Mouse (Mus musculus): Measurements from ENCODE around the gene Ankrd34a. TPM values are rescaled to one million over a fixed set of nuclear protein-coding genes. Genes with fewer than 3 reads are reported as not detected.
A peak's percentile ranks its signal among the peaks of the same experiment; 100 is the strongest.

Gene Ankrd34a
- total and polyA plus RNA-seq, 2 experiments from 2014 or later: 1.2 to 6.8 TPM

DNA sequence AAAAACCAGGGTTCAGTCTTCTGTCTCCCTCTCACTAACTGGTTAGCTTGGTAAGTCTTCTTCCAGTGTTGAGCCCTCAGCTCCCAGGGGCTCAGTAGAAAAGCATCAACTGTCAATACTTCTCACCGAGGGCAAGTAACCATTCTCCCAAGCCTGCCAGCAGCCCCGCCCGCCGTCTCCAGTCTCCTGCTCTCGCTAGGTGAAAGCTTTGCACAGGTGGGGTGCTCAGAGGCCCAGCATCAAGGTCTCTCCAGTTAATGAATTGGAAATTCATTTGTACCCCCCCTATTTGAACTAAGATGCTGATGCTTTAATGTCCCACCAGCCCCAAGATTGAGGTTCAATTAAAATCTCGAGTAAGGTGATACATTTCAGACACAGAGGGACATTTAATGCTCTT is 15.3 kb upstream of the Ankrd34a start:
- TF ChIP-seq EP300 (IDR thresholded peaks at IDR 0.05; ENCODE audit: low read depth) (no peak), CTCF (IDR thresholded peaks at IDR 0.05; ENCODE audit: low read depth) (no peak)
- Histone ChIP-seq H3K9me3 (replicated peaks; ENCODE audit: control insufficient read depth, low read length) (no peaks in the 10 kb centered on the region), H3K4me3 (ENCODE audit: low read depth, low read length) (no peak overlapping the region), H3K4me1 (ENCODE audit: control insufficient read depth, insufficient read depth) (peaks cover 29% of the 10 kb centered on the region; the same call in 1 of the 2 replicates), H3K27me3 (ENCODE audit: control insufficient read depth, insufficient read depth, low read length) (no peaks in the 10 kb centered on the region), H3K4me2 (ENCODE audit: low read depth, low read length) (no peak overlapping the region), H3K9ac (replicated peaks; ENCODE audit: low read depth, low read length) (0 out of 2 replicates have a peak overlapping the region, but pooled peaks have one; percentile 1), H3K27ac (ENCODE audit: low read depth) (no peak overlapping the region), H3K36me3 (replicated peaks; ENCODE audit: control insufficient read depth, insufficient read depth, low read length) (no peaks in the 10 kb centered on the region)
- ATAC-seq (ENCODE audit: insufficient read depth, low read depth) (no peak), DNase-seq (ENCODE audit: low spot score) (peak; percentile 4)
- 68% methylated on average over 6 of the region's 6 CpGs for WGBS

- Histone ChIP-seq H3K27me3 (ENCODE audit: control insufficient read depth, insufficient read depth, low read length) (no peaks in the 10 kb centered on the region), H3K4me2 (ENCODE audit: low read depth, low read length) (no peak overlapping the region), H3K27ac (ENCODE audit: low read depth) (no peak overlapping the region), H3K36me3 (replicated peaks; ENCODE audit: control insufficient read depth, insufficient read depth, low read length) (no peaks in the 10 kb centered on the region), H3K9ac (replicated peaks; ENCODE audit: low read depth, low read length) (no peak overlapping the region), H3K4me3 (ENCODE audit: low read depth, low read length) (no peak overlapping the region), H3K4me1 (ENCODE audit: control insufficient read depth, insufficient read depth) (peaks cover 29% of the 10 kb centered on the region; the same call in 1 of the 2 replicates), H3K9me3 (replicated peaks; ENCODE audit: control insufficient read depth, low read length) (no peaks in the 10 kb centered on the region)
- DNase-seq (ENCODE audit: low spot score): peak; percentile 0
- TF ChIP-seq EP300 (IDR thresholded peaks at IDR 0.05; ENCODE audit: low read depth): no peak
- TF ChIP-seq CTCF (IDR thresholded peaks at IDR 0.05; ENCODE audit: low read depth): no peak
- 85% methylated on average over 16 of the region's 16 CpGs for WGBS
- no peak for ATAC-seq (ENCODE audit: insufficient read depth, low read depth)
Measured at GRCm38 (mm10) chr3:96581771-96582515, 14.5 kb upstream of the Ankrd34a start.

DNA sequence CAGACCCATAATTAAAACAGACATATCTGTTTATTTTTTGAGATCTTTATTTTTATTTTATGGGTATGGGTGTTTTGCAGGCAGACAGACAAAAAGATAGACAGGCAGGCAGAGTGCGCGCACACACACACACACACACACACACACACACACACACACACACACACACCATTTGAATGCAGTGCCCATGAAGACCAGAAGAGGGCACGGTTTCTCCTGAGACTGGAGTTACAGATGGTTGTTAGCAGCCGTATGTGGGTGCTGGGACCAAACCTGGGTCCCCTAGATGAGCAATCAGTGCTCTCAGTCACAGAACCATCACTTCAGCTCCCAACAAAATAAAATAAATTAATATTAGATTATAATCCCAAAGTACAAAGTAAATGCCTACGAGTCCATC is 13.1 kb upstream of the Ankrd34a start:
- 92% methylated on average over 5 of the region's 5 CpGs for WGBS
- Histone ChIP-seq H3K9ac (replicated peaks; ENCODE audit: low read depth, low read length) (no peak overlapping the region), H3K4me2 (ENCODE audit: low read depth, low read length) (no peak overlapping the region), H3K4me1 (ENCODE audit: control insufficient read depth, insufficient read depth) (peaks cover 16% of the 10 kb centered on the region; the same call in 1 of the 2 replicates), H3K27me3 (ENCODE audit: control insufficient read depth, insufficient read depth, low read length) (no peaks in the 10 kb centered on the region), H3K4me3 (ENCODE audit: low read depth, low read length) (no peak overlapping the region), H3K36me3 (replicated peaks; ENCODE audit: control insufficient read depth, insufficient read depth, low read length) (no peaks in the 10 kb centered on the region), H3K9me3 (replicated peaks; ENCODE audit: control insufficient read depth, low read length) (no peaks in the 10 kb centered on the region), H3K27ac (ENCODE audit: low read depth) (no peak overlapping the region)
- no peak for TF ChIP-seq EP300 (IDR thresholded peaks at IDR 0.05; ENCODE audit: low read depth)
- peak; percentile 17; the same call in 1 of the 2 replicates for TF ChIP-seq CTCF (IDR thresholded peaks at IDR 0.05; ENCODE audit: low read depth)
- ATAC-seq (ENCODE audit: insufficient read depth, low read depth) (no peak), DNase-seq (ENCODE audit: low spot score) (no peak)

DNA sequence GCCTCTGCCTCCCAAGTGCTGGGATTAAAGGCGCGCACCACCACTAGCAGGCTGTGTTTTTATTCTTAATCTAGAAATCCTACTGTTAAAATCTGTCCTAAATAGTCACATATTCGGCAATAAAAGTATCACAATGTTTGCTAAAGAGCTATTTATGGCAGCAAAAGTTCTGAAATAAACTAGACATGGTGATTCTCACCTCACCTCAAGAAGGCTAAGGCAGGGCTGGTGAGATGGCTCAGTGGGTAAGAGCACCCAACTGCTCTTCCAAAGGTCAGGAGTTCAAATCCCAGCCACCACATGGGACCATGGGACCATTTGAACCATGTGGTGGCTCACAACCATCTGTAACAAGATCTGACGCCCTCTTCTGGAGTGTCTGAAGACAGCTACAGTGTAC is 5.8 kb upstream of the Ankrd34a start:
- H3K9ac ChIP-seq (replicated peaks; ENCODE audit: low read depth, low read length): no peak overlapping the region
- no peaks in the 10 kb centered on the region for H3K27me3 ChIP-seq (ENCODE audit: control insufficient read depth, insufficient read depth, low read length)
- no peak for DNase-seq (ENCODE audit: low spot score)
- H3K9me3 ChIP-seq (replicated peaks; ENCODE audit: control insufficient read depth, low read length): 0 out of 2 replicates have a peak, but pooled peaks cover 3% of the 10 kb centered on the region
- 92% methylated on average over 4 of the region's 4 CpGs for WGBS
- H3K4me2 ChIP-seq (ENCODE audit: low read depth, low read length): no peak overlapping the region
- no peak overlapping the region for H3K27ac ChIP-seq (ENCODE audit: low read depth)
- ATAC-seq (ENCODE audit: insufficient read depth, low read depth): no peak
- TF ChIP-seq EP300 (IDR thresholded peaks at IDR 0.05; ENCODE audit: low read depth) (no peak), CTCF (IDR thresholded peaks at IDR 0.05; ENCODE audit: low read depth) (no peak)
- H3K4me3 ChIP-seq (ENCODE audit: low read depth, low read length): no peak overlapping the region
- no peaks in the 10 kb centered on the region for H3K36me3 ChIP-seq (replicated peaks; ENCODE audit: control insufficient read depth, insufficient read depth, low read length)
- no peaks in the 10 kb centered on the region; the same call in 1 of the 2 replicates for H3K4me1 ChIP-seq (ENCODE audit: control insufficient read depth, insufficient read depth)

DNA sequence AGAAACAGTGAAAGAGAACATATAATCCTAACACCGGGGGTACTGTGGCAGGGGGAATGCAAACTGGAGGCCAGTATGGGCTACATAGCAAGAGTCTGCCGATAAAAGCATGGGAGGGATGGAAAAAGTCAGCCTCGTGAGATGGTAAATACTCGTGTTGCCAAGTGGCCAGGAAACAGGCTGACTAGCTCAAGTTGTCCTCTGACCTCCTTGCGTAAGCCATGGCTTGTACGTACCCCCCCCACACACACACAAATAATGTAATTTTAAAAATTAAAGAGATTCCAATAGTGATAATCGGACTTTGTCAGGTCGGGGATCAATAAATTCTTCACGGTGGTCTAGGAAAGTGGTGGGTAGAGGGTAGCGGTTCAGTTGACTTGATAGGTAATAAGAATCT is 3.1 kb upstream of the Ankrd34a start:
- H3K4me3 ChIP-seq (ENCODE audit: low read depth, low read length): peak overlapping the region; percentile 64
- no peaks in the 10 kb centered on the region; the same call in 1 of the 2 replicates for H3K4me1 ChIP-seq (ENCODE audit: control insufficient read depth, insufficient read depth)
- peak; percentile 63 for DNase-seq (ENCODE audit: low spot score)
- H3K4me2 ChIP-seq (ENCODE audit: low read depth, low read length): peak overlapping the region; percentile 93
- H3K36me3 ChIP-seq (replicated peaks; ENCODE audit: control insufficient read depth, insufficient read depth, low read length): no peaks in the 10 kb centered on the region
- H3K27ac ChIP-seq (ENCODE audit: low read depth): peak overlapping the region; percentile 87
- H3K9ac ChIP-seq (replicated peaks; ENCODE audit: low read depth, low read length): peak overlapping the region; percentile 71
- WGBS: under 1% methylated on average over 10 of the region's 10 CpGs
- no peaks in the 10 kb centered on the region for H3K27me3 ChIP-seq (ENCODE audit: control insufficient read depth, insufficient read depth, low read length)
- H3K9me3 ChIP-seq (replicated peaks; ENCODE audit: control insufficient read depth, low read length): 0 out of 2 replicates have a peak, but pooled peaks cover 3% of the 10 kb centered on the region
- no peak for ATAC-seq (ENCODE audit: insufficient read depth, low read depth)
- no peak for TF ChIP-seq CTCF (IDR thresholded peaks at IDR 0.05; ENCODE audit: low read depth)

Data from heart, postnatal 0 days (tissue).